Mouse (Mus musculus) liver, embryonic 16.5 days (tissue): ENCODE results near the gene Ptprh. TPM values are rescaled to one million over a fixed set of nuclear protein-coding genes. Genes with fewer than 3 reads are reported as not detected.

Experiments used
- ATAC-seq: fragments of 200-750 bp; cut with Nextera tagmentation; 2 replicates; pipeline ENCODE4 v1.8.0; 2017; ENCODE audit warnings: low read depth, mild to moderate bottlenecking, moderate number of reproducible peaks, moderate library complexity
- H3K27ac ChIP-seq: fragments of 300-500 bp; sonication (generic); 2 replicates; pipeline ENCODE4 v1.5.1; 2014; ENCODE audit warnings: mild to moderate bottlenecking, low read length
- H3K27me3 ChIP-seq: fragments of 300-500 bp; sonication (generic); 2 replicates; pipeline ENCODE4 v1.6.1; 2014; ENCODE audit warnings: low read depth, low read length, mixed read lengths; ENCODE audit not compliant: control insufficient read depth, insufficient read depth
- H3K36me3 ChIP-seq: fragments of 300-500 bp; sonication (generic); 2 replicates; pipeline ENCODE4 v1.6.1; 2014; ENCODE audit warnings: mild to moderate bottlenecking; ENCODE audit not compliant: control insufficient read depth, insufficient read depth
- H3K4me1 ChIP-seq: fragments of 300-500 bp; sonication (generic); 2 replicates; pipeline ENCODE4 v1.6.1; 2014; ENCODE audit warnings: low read depth, low read length, mixed read lengths; ENCODE audit not compliant: control insufficient read depth
- H3K4me2 ChIP-seq: fragments of 300-500 bp; sonication (generic); 2 replicates; pipeline ENCODE4 v1.6.1; 2014; ENCODE audit warnings: low read depth, low read length, mixed read lengths
- H3K4me3 ChIP-seq: fragments of 300-500 bp; sonication (generic); 2 replicates; pipeline ENCODE4 v1.5.1; 2014; ENCODE audit warnings: low read depth, mild to moderate bottlenecking, low read length
- H3K9ac ChIP-seq: fragments of 300-500 bp; sonication (generic); 2 replicates; pipeline ENCODE4 v1.6.1; 2014; ENCODE audit warnings: low read depth, low read length
- H3K9me3 ChIP-seq: fragments of 300-500 bp; sonication (generic); replicated peaks from 2 replicates; pipeline ENCODE4 v1.6.1; 2016; ENCODE audit warnings: low read length; ENCODE audit not compliant: control insufficient read depth
- WGBS: fragments of 180-500 bp; shearing (Covaris S2); extraction: QIAGEN DNeasy Blood & Tissue Kit; methylation state at CpG from one replicate; pipeline ENCODE4 v1.1.7; 2014; ENCODE audit not compliant: insufficient replicate concordance; 5-methylcytosine and 5-hydroxymethylcytosine counted together
- microRNA-seq: library from miRNA; unstranded; fragments of <30 nt; microRNA quantifications from one replicate; pipeline ENCODE4, GENCODE M21; 2016
- polyA plus RNA-seq: library from polyadenylated mRNA; unstranded; fragments of >200 nt; fragmentation: Nextera tagmentation; extraction: Ambion mirVana; gene quantifications from 2 replicates; pipeline ENCODE4 v1.2.1, GENCODE M21; 2015

The Ptprh gene
- polyA plus RNA-seq, 1 experiment from 2014 or later: 0.02 TPM

DNA sequence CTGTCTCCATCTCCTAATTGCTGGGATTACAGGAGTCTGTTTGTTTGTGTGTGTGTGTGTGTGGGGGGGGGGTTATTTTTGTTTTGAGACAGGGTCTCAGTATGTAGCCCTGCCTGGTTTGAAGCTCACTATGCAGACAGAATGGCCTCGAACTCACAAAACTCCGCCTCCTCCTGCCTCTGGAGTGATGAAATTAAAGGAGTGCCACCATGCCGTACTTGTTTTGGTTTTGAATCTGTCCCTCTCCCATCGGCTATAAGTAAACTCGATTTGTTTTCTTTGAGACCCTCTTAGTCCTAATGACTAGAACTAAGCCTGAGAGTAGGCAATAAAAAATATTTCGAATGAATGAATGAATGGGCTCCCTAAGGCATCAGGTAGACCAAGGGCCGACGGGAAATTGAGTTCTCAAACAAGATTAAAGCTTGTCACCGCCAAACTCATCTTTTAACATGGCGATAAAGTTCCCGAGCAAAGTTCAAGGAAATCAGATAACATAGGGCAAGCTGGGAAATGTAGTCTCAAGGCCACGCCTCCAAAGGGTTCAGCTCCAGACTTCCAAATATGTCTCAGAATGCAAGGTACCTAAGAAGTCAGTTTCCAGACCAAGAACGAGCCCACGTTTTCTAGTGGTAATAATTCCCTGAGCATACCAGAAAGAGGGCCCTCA lies 101.3 kb downstream of the Ptprh start:
- Histone ChIP-seq H3K4me1 (peaks cover 41% of the 10 kb centered on the region), H3K9me3 (no peaks in the 10 kb centered on the region), H3K27me3 (no peaks in the 10 kb centered on the region), H3K36me3 (no peaks in the 10 kb centered on the region), H3K9ac (peak overlapping the region; percentile 94), H3K4me2 (peak overlapping the region; percentile 92), H3K4me3 (peak overlapping the region; percentile 89), H3K27ac (peak overlapping the region; percentile 86)
- 0 out of 2 replicates have a peak, but pooled peaks have one; percentile 5 for ATAC-seq
- WGBS: 4% methylated on average over 14 of the region's 14 CpGs

DNA sequence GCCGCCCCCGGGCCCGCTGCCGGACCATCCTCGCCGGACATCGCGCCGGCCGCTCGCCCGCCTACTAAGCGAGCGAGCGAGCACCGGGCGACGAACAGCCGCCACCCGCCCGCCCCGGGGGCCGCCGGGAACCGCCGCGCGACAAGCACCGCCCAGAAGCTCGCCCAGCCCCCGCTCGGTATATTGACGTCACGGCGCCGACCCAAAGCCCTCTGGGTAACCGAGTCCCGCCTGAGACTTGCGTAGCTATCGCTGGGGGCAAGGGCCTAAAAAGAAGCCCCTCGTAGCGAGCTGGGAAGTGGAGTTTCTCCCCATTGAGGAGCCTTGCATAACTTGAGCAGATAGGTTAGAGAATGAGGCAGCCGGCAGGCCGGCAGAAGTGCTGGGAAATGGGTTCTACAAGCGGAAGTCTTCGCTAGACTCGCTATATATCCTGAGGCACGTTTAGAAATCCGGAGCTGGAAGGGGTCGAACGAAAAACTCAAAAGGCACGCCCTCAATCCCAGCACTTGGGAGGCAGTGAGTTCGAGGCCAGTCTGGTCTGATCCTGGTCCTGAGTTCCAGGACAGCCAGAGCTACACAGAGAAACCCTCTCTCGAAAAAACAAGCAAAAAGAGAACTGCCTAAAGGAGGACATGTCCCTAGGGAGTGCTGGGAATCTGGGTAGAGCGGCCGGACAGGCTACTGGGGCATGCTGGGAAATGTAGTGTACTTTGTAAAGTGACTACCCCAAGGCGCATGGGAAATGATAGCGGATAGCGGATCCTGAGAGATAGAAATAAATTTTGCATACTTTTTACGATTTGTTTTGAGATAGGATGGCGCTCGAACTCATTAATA lies 102.1 kb downstream of the Ptprh start, which contains the start of gene Ppp1r12c:
Gene Ppp1r12c (minus strand): TSS at position 123 of the 840 bp plus-strand sequence.
- Histone ChIP-seq H3K27me3 (no peaks in the 10 kb centered on the region), H3K4me3 (peak within 1 kb of the TSS; percentile 89), H3K36me3 (peaks cover 4% of the 10 kb centered on the region), H3K9me3 (no peaks in the 10 kb centered on the region), H3K9ac (peak within 1 kb of the TSS; percentile 94), H3K27ac (peak within 1 kb of the TSS; percentile 86), H3K4me2 (peak within 1 kb of the TSS; percentile 92), H3K4me1 (peaks cover 37% of the 10 kb centered on the region)
- peak; percentile 93 for ATAC-seq
- under 1% methylated on average over 62 of the region's 62 CpGs for WGBS

DNA sequence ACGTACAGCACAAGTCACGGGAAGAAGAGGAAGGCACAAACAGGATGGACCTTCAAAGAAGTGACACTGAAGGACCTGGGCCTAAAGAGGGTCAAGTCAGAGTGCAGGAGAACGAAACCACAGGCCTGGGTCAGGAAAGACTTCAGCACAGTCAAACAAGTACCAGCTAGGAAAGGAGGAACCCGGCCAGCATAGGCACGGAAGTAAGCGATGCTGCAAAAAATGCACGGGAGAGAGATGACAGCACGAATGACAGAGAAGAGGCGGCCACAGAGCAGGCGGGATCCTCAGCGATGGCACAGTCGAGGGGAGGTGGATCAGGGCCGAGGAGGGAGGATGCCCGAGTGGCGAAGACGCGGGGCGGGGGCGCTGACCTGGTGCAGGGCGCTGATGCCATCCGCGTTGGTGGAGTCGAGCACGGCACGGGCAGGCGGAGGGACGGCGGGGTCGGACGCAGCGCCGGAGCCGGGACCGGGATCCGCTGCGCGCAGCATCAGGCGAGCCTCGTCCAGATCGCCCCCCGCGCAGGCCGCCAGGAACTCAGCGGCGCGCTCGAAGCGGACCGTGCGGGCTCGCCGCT lies 102.9 kb downstream of the Ptprh start:
- H3K27me3 ChIP-seq: no peaks in the 10 kb centered on the region
- no peaks in the 10 kb centered on the region for H3K9me3 ChIP-seq
- under 1% methylated on average over 49 of the region's 52 CpGs for WGBS
- peak overlapping the region; percentile 86 for H3K27ac ChIP-seq
- H3K36me3 ChIP-seq: peaks cover 4% of the 10 kb centered on the region
- H3K4me2 ChIP-seq: peak overlapping the region; percentile 92
- peak; percentile 47 for ATAC-seq
- H3K9ac ChIP-seq: peak overlapping the region; percentile 94
- H3K4me3 ChIP-seq: peak overlapping the region; percentile 89
- H3K4me1 ChIP-seq: peaks cover 37% of the 10 kb centered on the region

DNA sequence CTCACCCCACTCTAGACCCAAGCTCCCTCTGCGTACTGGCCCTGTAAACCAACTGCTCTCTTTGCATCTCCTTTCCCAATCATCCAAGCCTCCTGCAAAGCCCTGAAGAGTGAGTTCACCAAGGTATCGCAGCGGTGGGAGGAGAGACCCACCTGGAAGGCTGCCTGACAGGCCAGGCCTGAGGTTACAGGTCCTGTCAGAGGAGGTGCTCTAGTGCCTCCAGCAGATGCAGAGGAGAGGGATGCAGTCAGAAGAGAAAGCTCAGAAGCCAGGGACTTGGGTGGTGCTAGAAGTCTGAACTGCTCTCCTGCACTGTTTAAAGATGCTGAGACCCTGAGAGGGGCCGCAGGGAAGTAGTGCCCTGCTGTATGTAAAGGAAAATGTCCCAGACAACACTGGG lies 104.8 kb downstream of the Ptprh start:
- ATAC-seq: no peak
- H3K4me1 ChIP-seq: peaks cover 28% of the 10 kb centered on the region
- no peak overlapping the region; the same call in 1 of the 2 replicates for H3K4me3 ChIP-seq
- H3K36me3 ChIP-seq: peaks cover 4% of the 10 kb centered on the region
- peak overlapping the region; percentile 92; the same call in 1 of the 2 replicates for H3K4me2 ChIP-seq
- no peak overlapping the region for H3K9ac ChIP-seq
- H3K27ac ChIP-seq: no peak overlapping the region
- H3K27me3 ChIP-seq: no peaks in the 10 kb centered on the region
- 84% methylated on average over 4 of the region's 4 CpGs for WGBS
- no peaks in the 10 kb centered on the region for H3K9me3 ChIP-seq

Small RNAs within 50 kb of the gene (microRNA-seq; reads per million reads assigned to microRNA genes)
- not detected for gene Gm23577

Other genes starting within 250 kb of the Ptprh start
- 3.2 and 3.3 TPM in 2 replicates for gene Gp6, start 206.3 kb downstream of the Ptprh start, polyA plus RNA-seq
- 4.2 and 4.3 TPM in 2 replicates for gene Rdh13, start 158.4 kb downstream of the Ptprh start, polyA plus RNA-seq
- gene Eps8l1, start 143.4 kb downstream of the Ptprh start, polyA plus RNA-seq: 1.1 and 2.6 TPM in 2 replicates
- gene Ppp1r12c, start 102.4 kb downstream of the Ptprh start, polyA plus RNA-seq: 6.9 and 8.0 TPM in 2 replicates
- gene Tnnt1, start 87.7 kb downstream of the Ptprh start, polyA plus RNA-seq: 9.3 and 15.2 TPM in 2 replicates
- 0.32 and 0.40 TPM in 2 replicates for gene Tnni3, start 79.8 kb downstream of the Ptprh start, polyA plus RNA-seq
- 0.16 and 0.19 TPM in 2 replicates for gene Dnaaf3, start 71.6 kb downstream of the Ptprh start, polyA plus RNA-seq
- 0.48 and 0.52 TPM in 2 replicates for gene Syt5, start 56.5 kb downstream of the Ptprh start, polyA plus RNA-seq
- gene Tmem86b, start 27.4 kb upstream of the Ptprh start, polyA plus RNA-seq: 38.2 and 39.0 TPM in 2 replicates
- gene Ppp6r1, start 55.0 kb upstream of the Ptprh start, polyA plus RNA-seq: 2.4 and 3.4 TPM in 2 replicates
- gene Hspbp1, start 81.0 kb upstream of the Ptprh start, polyA plus RNA-seq: 46.8 and 49.1 TPM in 2 replicates
- 0.14 TPM in 1 of 2 replicates, not detected in the other for gene Brsk1, start 86.6 kb upstream of the Ptprh start, polyA plus RNA-seq
- gene Tmem150b, start 121.2 kb upstream of the Ptprh start, polyA plus RNA-seq: 0.33 and 0.36 TPM in 2 replicates
- 41.3 and 47.4 TPM in 2 replicates for gene Kmt5c, start 136.1 kb upstream of the Ptprh start, polyA plus RNA-seq
- 65.0 and 71.5 TPM in 2 replicates for gene Cox6b2, start 149.1 kb upstream of the Ptprh start, polyA plus RNA-seq
- gene Fam71e2, start 167.3 kb upstream of the Ptprh start, polyA plus RNA-seq: not detected in 2 replicates
- gene Il11, start 178.8 kb upstream of the Ptprh start, polyA plus RNA-seq: 0.12 TPM in 1 of 2 replicates, not detected in the other
- not detected in 2 replicates for gene Tmem190, start 178.9 kb upstream of the Ptprh start, polyA plus RNA-seq
- gene Tmem238, start 185.6 kb upstream of the Ptprh start, polyA plus RNA-seq: 8.4 and 8.9 TPM in 2 replicates
- gene Rpl28, start 188.8 kb upstream of the Ptprh start, polyA plus RNA-seq: 162 and 174 TPM in 2 replicates
- gene Ube2s, start 208.5 kb upstream of the Ptprh start, polyA plus RNA-seq: 261 and 272 TPM in 2 replicates
- gene Shisa7, start 240.7 kb upstream of the Ptprh start, polyA plus RNA-seq: not detected in 2 replicates